Mouse (Mus musculus): ENCODE measurements around the gene Acadm. TPM values are rescaled to one million over a fixed set of nuclear protein-coding genes. Genes with fewer than 3 reads are reported as not detected.

Gene Acadm
- polyA plus RNA-seq, 1 experiment: 98.2 TPM

- no peak for DNase-seq (ENCODE audit: low read depth)
These were observed 2.8 kb downstream of the Acadm start for GRCm38 (mm10) chr3:153941613-153942012.

- no peak for DNase-seq (ENCODE audit: low read depth)
These were observed 3.9 kb downstream of the Acadm start for GRCm38 (mm10) chr3:153940486-153940885.

GRCm38 (mm10) chr3:153940021-153940420 is 4.4 kb downstream of the Acadm start:
- no peak for DNase-seq (ENCODE audit: low read depth)

- no peak for DNase-seq (ENCODE audit: low read depth)
These were observed 7.2 kb downstream of the Acadm start for GRCm38 (mm10) chr3:153937116-153937810.

- no peak for DNase-seq (ENCODE audit: low read depth)
These were observed 8.6 kb downstream of the Acadm start for GRCm38 (mm10) chr3:153935878-153936277.

GRCm38 (mm10) chr3:153932461-153932860 is 12.0 kb downstream of the Acadm start:
- no peak for DNase-seq (ENCODE audit: low read depth)

GRCm38 (mm10) chr3:153929526-153929925 is 14.9 kb downstream of the Acadm start:
- no peak for DNase-seq (ENCODE audit: low read depth)

- no peak for DNase-seq (ENCODE audit: low read depth)
These were observed 18.1 kb downstream of the Acadm start for GRCm38 (mm10) chr3:153926333-153926732.

- DNase-seq (ENCODE audit: low read depth): no peak
These were observed 23.1 kb downstream of the Acadm start for GRCm38 (mm10) chr3:153921147-153921910.

- DNase-seq (ENCODE audit: low read depth): no peak
These were observed 27.2 kb downstream of the Acadm start for GRCm38 (mm10) chr3:153917200-153917599.

- DNase-seq (ENCODE audit: low read depth): no peak
These were observed 30.8 kb downstream of the Acadm start for GRCm38 (mm10) chr3:153913510-153914243.

GRCm38 (mm10) chr3:153912546-153913509 is 31.6 kb downstream of the Acadm start, which contains the start of gene Rabggtb:
Gene Rabggtb, minus strand, starts transcription at chr3:153913009.
- DNase-seq (ENCODE audit: low read depth): no peak

GRCm38 (mm10) chr3:153911882-153912440 is 32.5 kb downstream of the Acadm start:
- no peak for DNase-seq (ENCODE audit: low read depth)

GRCm38 (mm10) chr3:153911197-153911881 is 33.1 kb downstream of the Acadm start:
- DNase-seq (ENCODE audit: low read depth): no peak

GRCm38 (mm10) chr3:153910489-153910888 is 33.9 kb downstream of the Acadm start:
- DNase-seq (ENCODE audit: low read depth): no peak

- DNase-seq (ENCODE audit: low read depth): no peak
These were observed 35.5 kb downstream of the Acadm start for GRCm38 (mm10) chr3:153908919-153909318.

GRCm38 (mm10) chr3:153906136-153906871 is 38.1 kb downstream of the Acadm start, which contains the start of gene Msh4:
Gene Msh4, minus strand, starts transcription at chr3:153906138.
- no peak for DNase-seq (ENCODE audit: low read depth)

- DNase-seq (ENCODE audit: low read depth): no peak
These were observed 38.9 kb downstream of the Acadm start for GRCm38 (mm10) chr3:153905251-153906135.

Data from gonadal fat pad, adult 2 months (tissue).